Mouse (Mus musculus): ENCODE data around the gene Agpat1. TPM values are rescaled to one million over a fixed set of nuclear protein-coding genes. Genes with fewer than 3 reads are reported as not detected.

Agpat1 gene
- polyA plus RNA-seq, 1 experiment from 2014 or later: 42.6 TPM

GRCm38 (mm10) chr17:34607997-34608396 is 3.9 kb downstream of the Agpat1 start:
- 78% methylated on average over 7 of the region's 7 CpGs for WGBS
- H3K9me3 ChIP-seq (replicated peaks; ENCODE audit: control insufficient read depth, low read length): no peaks in the 10 kb centered on the region
- no peak overlapping the region for H3K4me2 ChIP-seq (ENCODE audit: low read depth, low read length)
- H3K9ac ChIP-seq (ENCODE audit: low read length): 0 out of 2 replicates have a peak overlapping the region, but pooled peaks have one; percentile 28
- H3K4me1 ChIP-seq (ENCODE audit: control insufficient read depth, insufficient read depth, low read length): peaks cover 21% of the 10 kb centered on the region
- no peak overlapping the region for H3K4me3 ChIP-seq (replicated peaks; ENCODE audit: low read length)
- 0 out of 2 replicates have a peak, but pooled peaks cover 11% of the 10 kb centered on the region for H3K36me3 ChIP-seq (ENCODE audit: control insufficient read depth, insufficient read depth, low read length)
- no peaks in the 10 kb centered on the region for H3K27me3 ChIP-seq (ENCODE audit: control insufficient read depth, insufficient read depth, low read length)
- ATAC-seq (ENCODE audit: insufficient read depth, low FRiP score): no peak
- H3K27ac ChIP-seq (ENCODE audit: low read length): peak overlapping the region; percentile 16; the same call in 1 of the 2 replicates

- H3K4me2 ChIP-seq (ENCODE audit: low read depth, low read length): no peak overlapping the region
- no peak for ATAC-seq (ENCODE audit: insufficient read depth, low FRiP score)
- H3K27ac ChIP-seq (ENCODE audit: low read length): no peak overlapping the region
- H3K4me3 ChIP-seq (replicated peaks; ENCODE audit: low read length): no peak overlapping the region
- H3K9me3 ChIP-seq (replicated peaks; ENCODE audit: control insufficient read depth, low read length): no peaks in the 10 kb centered on the region
- WGBS: 94% methylated on average over 8 of the region's 8 CpGs
- H3K9ac ChIP-seq (ENCODE audit: low read length): no peak overlapping the region
- no peaks in the 10 kb centered on the region for H3K27me3 ChIP-seq (ENCODE audit: control insufficient read depth, insufficient read depth, low read length)
- peaks cover 11% of the 10 kb centered on the region for H3K4me1 ChIP-seq (ENCODE audit: control insufficient read depth, insufficient read depth, low read length)
- H3K36me3 ChIP-seq (ENCODE audit: control insufficient read depth, insufficient read depth, low read length): peaks cover 11% of the 10 kb centered on the region; the same call in 1 of the 2 replicates
Measured at GRCm38 (mm10) chr17:34611050-34611449, 7.0 kb downstream of the Agpat1 start.

GRCm38 (mm10) chr17:34613054-34613645 is 9.1 kb downstream of the Agpat1 start:
- H3K27me3 ChIP-seq (ENCODE audit: control insufficient read depth, insufficient read depth, low read length): no peaks in the 10 kb centered on the region

GRCm38 (mm10) chr17:34613830-34614229 is 9.8 kb downstream of the Agpat1 start:
- ATAC-seq (ENCODE audit: insufficient read depth, low FRiP score): no peak
- no peak overlapping the region for H3K4me3 ChIP-seq (replicated peaks; ENCODE audit: low read length)
- 94% methylated on average over 10 of the region's 10 CpGs for WGBS
- H3K27me3 ChIP-seq (ENCODE audit: control insufficient read depth, insufficient read depth, low read length): no peaks in the 10 kb centered on the region
- H3K9ac ChIP-seq (ENCODE audit: low read length): no peak overlapping the region
- no peaks in the 10 kb centered on the region for H3K4me1 ChIP-seq (ENCODE audit: control insufficient read depth, insufficient read depth, low read length)
- H3K27ac ChIP-seq (ENCODE audit: low read length): no peak overlapping the region
- H3K36me3 ChIP-seq (ENCODE audit: control insufficient read depth, insufficient read depth, low read length): peaks cover 11% of the 10 kb centered on the region; the same call in 1 of the 2 replicates
- no peaks in the 10 kb centered on the region for H3K9me3 ChIP-seq (replicated peaks; ENCODE audit: control insufficient read depth, low read length)
- H3K4me2 ChIP-seq (ENCODE audit: low read depth, low read length): no peak overlapping the region

More at GRCm38 (mm10) chr17:34613054-34613645, 9.1 kb downstream of the Agpat1 start:
- Histone ChIP-seq H3K27ac (ENCODE audit: low read length) (no peak overlapping the region), H3K4me1 (ENCODE audit: control insufficient read depth, insufficient read depth, low read length) (0 out of 2 replicates have a peak, but pooled peaks cover 5% of the 10 kb centered on the region), H3K9ac (ENCODE audit: low read length) (no peak overlapping the region), H3K4me2 (ENCODE audit: low read depth, low read length) (no peak overlapping the region), H3K9me3 (replicated peaks; ENCODE audit: control insufficient read depth, low read length) (no peaks in the 10 kb centered on the region), H3K4me3 (replicated peaks; ENCODE audit: low read length) (no peak overlapping the region), H3K36me3 (ENCODE audit: control insufficient read depth, insufficient read depth, low read length) (peaks cover 11% of the 10 kb centered on the region; the same call in 1 of the 2 replicates)
- 84% methylated on average over 11 of the region's 11 CpGs for WGBS
- no peak for ATAC-seq (ENCODE audit: insufficient read depth, low FRiP score)

- Histone ChIP-seq H3K9me3 (replicated peaks; ENCODE audit: control insufficient read depth, low read length) (no peaks in the 10 kb centered on the region), H3K27me3 (ENCODE audit: control insufficient read depth, insufficient read depth, low read length) (no peaks in the 10 kb centered on the region), H3K4me3 (replicated peaks; ENCODE audit: low read length) (no peak within 1 kb of the TSS), H3K27ac (ENCODE audit: low read length) (no peak within 1 kb of the TSS; the same call in 1 of the 2 replicates), H3K36me3 (ENCODE audit: control insufficient read depth, insufficient read depth, low read length) (peaks cover 20% of the 10 kb centered on the region), H3K9ac (ENCODE audit: low read length) (0 out of 2 replicates have a peak within 1 kb of the TSS, but pooled peaks have one; percentile 35), H3K4me1 (ENCODE audit: control insufficient read depth, insufficient read depth, low read length) (no peaks in the 10 kb centered on the region), H3K4me2 (ENCODE audit: low read depth, low read length) (no peak within 1 kb of the TSS)
- 75% methylated on average over 6 of the region's 6 CpGs for WGBS
- ATAC-seq (ENCODE audit: insufficient read depth, low FRiP score): no peak
Measured at GRCm38 (mm10) chr17:34615871-34616270, 11.8 kb downstream of the Agpat1 start, which contains the start of gene Egfl8. TSS of gene Egfl8 (minus strand) at chr17:34615971.

- Histone ChIP-seq H3K4me1 (ENCODE audit: control insufficient read depth, insufficient read depth, low read length) (no peaks in the 10 kb centered on the region), H3K4me3 (replicated peaks; ENCODE audit: low read length) (no peak overlapping the region), H3K27ac (ENCODE audit: low read length) (no peak overlapping the region), H3K9me3 (replicated peaks; ENCODE audit: control insufficient read depth, low read length) (no peaks in the 10 kb centered on the region), H3K36me3 (ENCODE audit: control insufficient read depth, insufficient read depth, low read length) (peaks cover 14% of the 10 kb centered on the region), H3K9ac (ENCODE audit: low read length) (no peak overlapping the region), H3K4me2 (ENCODE audit: low read depth, low read length) (no peak overlapping the region), H3K27me3 (ENCODE audit: control insufficient read depth, insufficient read depth, low read length) (no peaks in the 10 kb centered on the region)
- ATAC-seq (ENCODE audit: insufficient read depth, low FRiP score): no peak; the same call in 1 of the 2 replicates
- 25% methylated on average over 6 of the region's 6 CpGs for WGBS
Measured at GRCm38 (mm10) chr17:34618999-34619398, 14.9 kb downstream of the Agpat1 start.

GRCm38 (mm10) chr17:34621006-34621405 is 16.9 kb downstream of the Agpat1 start:
- no peak overlapping the region for H3K27ac ChIP-seq (ENCODE audit: low read length)
- H3K4me2 ChIP-seq (ENCODE audit: low read depth, low read length): no peak overlapping the region
- H3K4me1 ChIP-seq (ENCODE audit: control insufficient read depth, insufficient read depth, low read length): peaks cover under 1% of the 10 kb centered on the region; the same call in 1 of the 2 replicates
- no peaks in the 10 kb centered on the region for H3K9me3 ChIP-seq (replicated peaks; ENCODE audit: control insufficient read depth, low read length)
- no peak overlapping the region for H3K4me3 ChIP-seq (replicated peaks; ENCODE audit: low read length)
- peaks cover 14% of the 10 kb centered on the region; the same call in 1 of the 2 replicates for H3K36me3 ChIP-seq (ENCODE audit: control insufficient read depth, insufficient read depth, low read length)
- no peak overlapping the region for H3K9ac ChIP-seq (ENCODE audit: low read length)
- no peaks in the 10 kb centered on the region for H3K27me3 ChIP-seq (ENCODE audit: control insufficient read depth, insufficient read depth, low read length)
- no peak for ATAC-seq (ENCODE audit: insufficient read depth, low FRiP score)
- 69% methylated on average over 8 of the region's 8 CpGs for WGBS

- no peak overlapping the region for H3K9ac ChIP-seq (ENCODE audit: low read length)
- WGBS: 79% methylated on average over 9 of the region's 9 CpGs
- H3K9me3 ChIP-seq (replicated peaks; ENCODE audit: control insufficient read depth, low read length): no peaks in the 10 kb centered on the region
- H3K27me3 ChIP-seq (ENCODE audit: control insufficient read depth, insufficient read depth, low read length): no peaks in the 10 kb centered on the region
- H3K27ac ChIP-seq (ENCODE audit: low read length): no peak overlapping the region
- peaks cover 14% of the 10 kb centered on the region; the same call in 1 of the 2 replicates for H3K36me3 ChIP-seq (ENCODE audit: control insufficient read depth, insufficient read depth, low read length)
- no peak overlapping the region for H3K4me3 ChIP-seq (replicated peaks; ENCODE audit: low read length)
- peaks cover 9% of the 10 kb centered on the region; the same call in 1 of the 2 replicates for H3K4me1 ChIP-seq (ENCODE audit: control insufficient read depth, insufficient read depth, low read length)
- H3K4me2 ChIP-seq (ENCODE audit: low read depth, low read length): no peak overlapping the region
- no peak for ATAC-seq (ENCODE audit: insufficient read depth, low FRiP score)
Measured at GRCm38 (mm10) chr17:34623161-34623560, 19.1 kb downstream of the Agpat1 start.

GRCm38 (mm10) chr17:34624981-34625380 is 20.9 kb downstream of the Agpat1 start:
- Histone ChIP-seq H3K27me3 (ENCODE audit: control insufficient read depth, insufficient read depth, low read length) (peaks cover 4% of the 10 kb centered on the region; the same call in 1 of the 2 replicates), H3K4me3 (replicated peaks; ENCODE audit: low read length) (no peak overlapping the region), H3K4me2 (ENCODE audit: low read depth, low read length) (no peak overlapping the region), H3K9me3 (replicated peaks; ENCODE audit: control insufficient read depth, low read length) (no peaks in the 10 kb centered on the region), H3K36me3 (ENCODE audit: control insufficient read depth, insufficient read depth, low read length) (peaks cover 7% of the 10 kb centered on the region; the same call in 1 of the 2 replicates), H3K27ac (ENCODE audit: low read length) (no peak overlapping the region), H3K4me1 (ENCODE audit: control insufficient read depth, insufficient read depth, low read length) (peaks cover 24% of the 10 kb centered on the region), H3K9ac (ENCODE audit: low read length) (no peak overlapping the region)
- WGBS: 82% methylated on average over 3 of the region's 3 CpGs
- no peak for ATAC-seq (ENCODE audit: insufficient read depth, low FRiP score)
